Mouse (Mus musculus) lung, adult 18-20 months (tissue): ENCODE data around the gene Slamf8.

Experiments
- DNase-seq, 2 experiments: peaks; one replicate each; pipeline ENCODE4 v3.0.0; 2022; ENCODE audit warnings: mixed read lengths in 2 of 2

Gene Slamf8

GRCm38 (mm10) chr1:172590385-172590784 is at the start of gene Slamf8:
TSS of gene Slamf8 (minus strand) at chr1:172590568.
- peak; percentile 42 to 49 for DNase-seq

DNA sequence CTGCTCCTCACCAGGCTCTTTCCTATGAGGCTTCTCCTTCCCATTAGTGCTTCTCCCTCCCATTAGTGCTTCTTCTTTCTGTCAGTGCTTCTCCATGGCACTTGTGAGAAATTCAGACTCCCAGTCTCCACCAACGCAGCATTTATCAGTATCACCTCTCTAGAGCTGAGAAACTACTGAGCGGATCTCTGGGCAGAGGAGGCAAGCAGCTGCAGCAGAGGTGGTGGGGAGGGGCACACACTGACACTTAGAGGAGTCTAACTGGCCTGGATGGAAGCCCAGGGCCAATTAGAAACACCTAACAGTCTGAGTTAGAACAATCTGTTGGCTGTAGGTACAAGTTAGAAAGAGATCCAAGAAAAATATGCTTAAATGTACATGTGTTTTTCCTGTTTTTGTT is 48.4 kb upstream of the Slamf8 start:
- peak; percentile 38 to 44 for DNase-seq

DNA sequence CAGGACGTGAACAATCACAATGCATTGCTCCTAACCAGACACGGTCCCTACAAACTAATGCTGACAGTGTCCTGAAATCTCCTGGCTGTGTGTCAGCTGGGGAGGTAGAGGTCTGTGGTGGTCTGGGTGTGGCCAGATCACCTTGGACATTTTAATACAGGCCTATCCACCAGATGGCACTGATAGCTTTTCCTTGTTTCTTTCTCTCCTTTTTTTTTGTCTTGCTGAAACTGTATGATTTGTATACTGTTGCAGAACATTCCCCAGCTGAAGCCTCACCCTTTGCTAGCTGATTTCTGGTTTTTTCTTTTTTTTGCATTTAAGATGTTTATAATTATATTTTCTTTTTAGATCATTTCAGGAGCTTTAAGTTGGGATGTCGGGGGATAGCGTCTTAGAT is 47.4 kb upstream of the Slamf8 start:
- no peak for DNase-seq

GRCm38 (mm10) chr1:172636266-172636665 is 45.9 kb upstream of the Slamf8 start:
- DNase-seq: no peak

- peak in 1 of 2 experiments; percentile 44 for DNase-seq
Observed at GRCm38 (mm10) chr1:172635258-172635657, 44.9 kb upstream of the Slamf8 start.

DNA sequence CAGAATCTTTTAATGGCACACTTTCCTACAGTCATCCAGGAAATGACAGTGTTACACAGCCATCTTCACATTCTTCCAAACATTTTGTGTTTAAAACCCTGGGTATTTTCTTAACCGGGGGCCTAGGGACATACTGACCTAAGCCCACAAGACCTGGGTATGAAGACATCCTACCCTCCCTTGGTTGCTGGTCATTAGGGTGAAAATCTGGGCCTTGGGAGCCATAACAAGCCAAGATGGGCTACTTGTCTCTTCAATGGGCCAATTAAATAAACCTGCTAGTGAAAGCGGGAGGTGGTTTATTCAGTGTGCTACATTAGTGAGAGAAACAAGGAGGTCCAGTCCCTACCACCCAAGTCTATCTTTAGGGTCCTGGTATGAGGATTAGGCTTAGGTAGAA is 43.8 kb upstream of the Slamf8 start:
- no peak for DNase-seq

DNA sequence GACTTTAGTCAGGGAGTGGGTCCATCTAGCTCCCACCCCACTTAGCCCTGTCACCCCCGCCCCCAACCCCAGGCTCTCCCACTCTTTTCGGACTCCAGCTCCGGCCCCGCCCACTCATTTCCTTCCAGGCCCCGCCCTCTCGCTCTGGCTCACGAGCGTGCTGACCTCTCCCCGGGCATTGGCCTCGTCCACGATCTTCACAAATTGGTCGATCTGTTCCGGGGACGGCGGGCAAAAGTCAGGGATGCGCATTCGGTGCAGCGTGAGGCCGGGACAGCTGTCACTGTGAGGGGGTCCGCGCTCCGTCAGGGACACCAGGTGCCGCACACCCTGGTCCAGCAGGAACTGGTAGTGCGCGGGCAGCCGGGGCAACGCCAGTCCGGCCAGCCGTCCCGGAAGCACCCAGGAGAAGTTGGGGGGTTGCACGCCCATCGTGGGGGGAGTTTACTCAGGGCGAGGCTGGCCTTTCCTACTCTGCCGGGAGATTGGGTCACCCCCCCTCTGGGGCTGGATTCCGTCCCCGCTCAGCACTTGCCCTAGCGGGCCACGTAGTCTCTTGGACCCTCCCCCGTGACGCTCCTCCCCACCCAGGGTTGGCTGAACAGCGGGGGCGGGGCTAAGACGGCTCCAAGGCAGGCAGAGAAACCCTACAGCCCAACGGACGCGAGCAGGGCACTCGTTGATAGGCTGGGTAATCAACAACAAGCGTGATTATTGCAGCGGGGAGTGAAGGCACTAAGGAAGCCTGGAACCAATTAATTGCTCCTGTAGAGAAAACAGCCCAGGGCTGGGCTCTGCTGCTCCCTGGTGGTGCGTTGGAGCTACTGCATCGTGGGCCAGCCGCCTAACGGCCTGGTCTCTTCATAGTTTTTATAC is 42.3 kb upstream of the Slamf8 start, which contains the start of gene Dusp23:
Gene Dusp23 (minus strand): TSS at position 512 of the 876 bp plus-strand sequence.
- DNase-seq: peak; percentile 98 to 99

DNA sequence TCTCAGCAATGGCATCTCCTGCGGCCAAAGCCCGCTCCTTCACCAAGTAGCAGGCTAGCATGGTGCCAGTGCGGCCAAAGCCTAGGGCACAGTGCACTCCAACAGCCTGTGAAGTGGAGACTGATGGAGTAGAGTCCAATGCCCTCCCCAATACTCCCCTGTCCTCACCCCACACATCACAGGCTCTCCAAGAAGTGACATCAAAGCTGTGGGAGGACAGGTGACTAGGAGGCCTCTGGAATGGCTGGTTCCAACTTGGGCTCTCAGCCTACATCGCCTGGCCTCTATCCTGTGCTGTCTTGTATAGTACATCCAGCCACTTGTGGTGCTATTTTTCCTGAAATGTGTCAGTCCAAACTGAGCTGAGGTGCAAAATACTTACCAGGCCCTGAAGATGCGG is 41.4 kb upstream of the Slamf8 start:
- DNase-seq: no peak

GRCm38 (mm10) chr1:172629831-172630230 is 39.5 kb upstream of the Slamf8 start:
- DNase-seq: no peak

DNA sequence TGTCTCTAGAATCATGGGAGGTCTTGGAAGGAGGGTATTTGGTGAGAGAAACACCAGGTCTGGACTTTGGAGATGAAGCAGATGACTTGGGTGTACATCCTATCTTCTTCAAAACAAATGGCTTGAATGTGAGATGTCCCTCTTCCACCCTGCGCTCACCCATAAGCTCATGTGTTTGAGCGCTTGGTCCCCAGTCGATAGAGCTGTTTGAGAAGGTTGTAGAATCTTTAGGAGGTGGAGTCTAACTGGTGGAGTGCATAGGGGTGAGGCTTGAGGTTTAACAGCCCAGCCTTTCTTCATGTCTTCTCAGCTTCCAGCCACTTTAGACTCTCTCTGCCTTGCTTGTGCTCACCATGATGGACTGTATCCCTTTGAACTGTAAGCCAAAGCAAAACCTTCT is 35.9 kb upstream of the Slamf8 start:
- no peak for DNase-seq

- no peak for DNase-seq
Observed at GRCm38 (mm10) chr1:172624081-172624480, 33.7 kb upstream of the Slamf8 start.

DNA sequence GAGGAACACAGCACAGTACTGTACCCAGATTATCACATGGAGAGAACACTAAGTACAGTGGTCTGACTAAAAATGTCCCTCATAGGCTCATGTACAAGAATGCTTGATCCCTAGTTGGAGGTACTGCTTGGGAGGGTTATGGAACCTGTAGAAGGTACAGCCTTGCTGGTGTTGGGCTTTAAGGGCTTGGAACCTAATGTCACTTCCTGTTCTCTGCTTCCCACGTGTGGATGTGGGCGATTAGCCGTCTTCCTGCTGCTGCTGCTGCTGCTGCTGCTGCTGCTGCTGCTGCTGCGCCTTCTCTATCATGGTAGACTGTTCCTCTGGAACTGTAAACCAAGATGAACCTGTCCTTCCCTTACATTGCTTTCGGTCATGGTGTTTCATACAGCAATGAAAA is 33.2 kb upstream of the Slamf8 start:
- no peak for DNase-seq

GRCm38 (mm10) chr1:172619235-172619634 is 28.9 kb upstream of the Slamf8 start:
- DNase-seq: peak; percentile 64 to 69

GRCm38 (mm10) chr1:172618141-172618540 is 27.8 kb upstream of the Slamf8 start:
- no peak for DNase-seq

DNA sequence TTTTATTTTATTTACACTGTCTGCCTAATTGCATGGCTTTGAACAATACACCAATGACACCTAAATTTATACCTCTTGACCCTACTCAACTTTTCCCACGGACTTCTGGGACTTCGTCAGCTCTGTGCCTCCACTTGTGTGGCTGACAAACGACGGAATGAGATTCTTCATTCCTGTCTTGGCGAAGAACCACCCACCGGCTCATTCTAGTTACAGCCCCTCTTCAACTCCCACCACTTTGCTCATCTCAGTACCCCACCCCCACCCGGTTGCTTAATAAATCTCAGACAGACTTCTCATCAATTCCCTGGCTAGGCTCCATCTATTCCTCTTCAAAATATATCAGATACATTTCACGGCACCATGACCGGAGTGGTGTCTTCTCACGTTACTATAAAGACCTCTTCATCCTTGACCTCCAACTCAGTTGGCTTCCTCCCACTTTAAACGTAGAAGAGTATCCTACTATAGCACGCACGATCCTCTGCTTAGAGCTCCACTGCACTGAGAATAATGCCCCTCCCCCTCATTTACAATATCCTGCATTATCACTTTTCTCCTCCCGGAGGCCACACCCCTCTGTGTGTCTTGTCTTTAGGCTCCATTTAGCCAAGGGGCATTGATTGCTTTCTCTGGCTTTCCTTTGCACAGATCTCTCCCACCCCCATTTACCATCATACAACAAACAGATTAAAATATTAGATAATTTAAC is 27.2 kb upstream of the Slamf8 start:
- DNase-seq: no peak

DNA sequence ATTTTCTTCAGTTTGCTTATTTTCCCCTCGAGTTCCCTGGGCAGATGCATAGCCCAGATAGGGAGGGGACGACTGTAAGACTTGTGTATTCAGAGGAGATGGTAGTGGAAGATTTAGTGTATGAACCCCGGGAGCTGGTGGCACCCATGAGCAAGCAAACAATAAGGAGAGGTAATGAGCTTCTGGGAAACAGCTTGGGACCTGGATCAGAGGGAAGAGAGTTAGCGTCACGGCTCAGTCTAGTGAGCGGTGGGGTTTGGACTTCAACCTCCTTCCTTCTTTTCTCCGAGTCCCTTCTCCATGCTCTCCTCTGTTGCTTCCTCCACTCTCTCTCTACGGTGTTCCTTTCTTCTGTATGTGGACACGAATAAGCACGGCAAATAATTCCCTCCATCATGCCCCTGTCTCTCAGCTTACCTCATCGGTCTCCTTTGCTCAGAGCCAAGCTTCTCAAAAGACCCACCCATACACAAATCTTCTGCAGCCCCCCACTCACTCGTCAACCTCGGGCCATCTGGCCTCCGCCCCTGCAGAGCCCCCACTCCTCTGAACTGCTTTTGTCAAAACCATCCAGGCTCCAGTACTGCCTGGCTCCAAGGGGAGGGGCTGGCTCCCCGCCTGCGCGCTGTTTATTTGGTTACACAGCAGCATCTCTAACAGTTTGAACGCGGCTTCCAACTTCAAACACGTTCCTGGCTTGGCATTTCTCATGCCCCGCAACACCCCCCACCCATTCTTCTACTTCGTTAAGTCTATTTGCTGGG is 26.4 kb upstream of the Slamf8 start:
- no peak for DNase-seq

DNA sequence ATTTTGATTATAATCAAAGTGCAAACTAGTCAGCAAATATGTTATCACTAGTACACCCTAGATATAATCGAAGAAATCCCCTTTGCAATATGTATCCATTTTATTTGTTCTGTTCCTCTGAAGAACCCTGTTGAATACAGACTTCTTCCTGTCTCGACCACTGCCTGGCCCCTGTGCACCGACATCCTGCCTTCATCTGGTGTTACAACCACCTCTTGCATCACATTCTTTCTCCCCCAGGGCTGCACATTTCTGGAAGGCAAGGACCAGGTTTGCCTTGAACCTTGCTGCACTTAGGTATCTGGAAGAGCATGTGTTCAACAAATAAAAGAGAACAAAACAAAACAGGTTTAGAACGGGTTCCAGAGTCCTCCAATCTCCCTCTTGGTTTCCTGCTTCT is 25.0 kb upstream of the Slamf8 start:
- no peak for DNase-seq

GRCm38 (mm10) chr1:172614654-172615053 is 24.3 kb upstream of the Slamf8 start:
- DNase-seq: no peak

- no peak for DNase-seq
Observed at GRCm38 (mm10) chr1:172612745-172613144, 22.4 kb upstream of the Slamf8 start.

- no peak for DNase-seq
Observed at GRCm38 (mm10) chr1:172611304-172611703, 20.9 kb upstream of the Slamf8 start.

GRCm38 (mm10) chr1:172602326-172602725 is 12.0 kb upstream of the Slamf8 start, which contains the start of gene Fcrl6:
TSS of gene Fcrl6 (minus strand) at chr1:172602551.
- DNase-seq: no peak

DNA sequence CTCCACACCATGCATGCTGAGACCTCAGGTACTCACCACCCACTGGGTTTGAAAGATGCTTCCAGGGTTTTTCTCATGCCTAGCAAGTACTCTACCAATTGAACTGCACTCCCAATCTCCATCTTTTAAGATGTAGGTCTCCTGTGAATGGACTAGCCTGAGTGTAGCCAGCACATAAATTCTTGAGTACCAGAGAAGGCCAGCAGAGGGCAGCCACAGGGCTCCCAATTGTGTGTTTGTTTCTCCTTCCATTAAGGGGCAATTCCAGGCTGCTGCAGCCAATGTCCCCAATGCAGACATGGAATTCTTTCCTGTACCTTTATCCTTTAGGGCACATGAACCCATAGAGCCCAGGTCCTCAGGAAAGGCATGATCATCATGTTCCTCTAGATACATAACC is 4.1 kb upstream of the Slamf8 start:
- DNase-seq: peak; percentile 25 to 37

GRCm38 (mm10) chr1:172593956-172594355 is 3.6 kb upstream of the Slamf8 start:
- DNase-seq: no peak
